Mouse (Mus musculus) hindbrain, embryonic 14.5 days (tissue): Measurements from ENCODE around the gene Ntpcr. TPM values are rescaled to one million over a fixed set of nuclear protein-coding genes. Genes with fewer than 3 reads are reported as not detected.

Experiments
- ATAC-seq: fragments of 200-750 bp; cut with Nextera tagmentation; 2 replicates; pipeline ENCODE4 v1.8.0; 2017; ENCODE audit warnings: moderate number of reproducible peaks, mild to moderate bottlenecking, moderate TSS enrichment, moderate library complexity; ENCODE audit not compliant: low FRiP score
- DNase-seq: peaks from one replicate; pipeline ENCODE4 v3.0.0-alpha.2; 2015; ENCODE audit warnings: low spot score
- H3K27ac ChIP-seq: fragments of 300-500 bp; sonication (generic); 2 replicates; pipeline ENCODE4 v1.5.1; 2014; ENCODE audit warnings: mild to moderate bottlenecking, moderate library complexity
- H3K27me3 ChIP-seq: fragments of 300-500 bp; sonication (generic); 2 replicates; pipeline ENCODE4 v1.6.1; 2014; ENCODE audit warnings: mild to moderate bottlenecking, low read length, mixed read lengths; ENCODE audit not compliant: control insufficient read depth, insufficient read depth
- H3K36me3 ChIP-seq: fragments of 300-500 bp; sonication (generic); replicated peaks from 2 replicates; pipeline ENCODE4 v1.6.1; 2014; ENCODE audit not compliant: control insufficient read depth, insufficient read depth
- H3K4me1 ChIP-seq: fragments of 300-500 bp; sonication (generic); replicated peaks from 2 replicates; pipeline ENCODE4 v1.6.1; 2014; ENCODE audit warnings: antibody characterized with exemption, low read length, mixed read lengths; ENCODE audit not compliant: control insufficient read depth, insufficient read depth
- H3K4me2 ChIP-seq: fragments of 300-500 bp; sonication (generic); replicated peaks from 2 replicates; pipeline ENCODE4 v1.6.1; 2014; ENCODE audit warnings: mild to moderate bottlenecking, moderate library complexity
- H3K4me3 ChIP-seq: fragments of 300-500 bp; sonication (generic); replicated peaks from 2 replicates; pipeline ENCODE4 v1.5.1; 2014; ENCODE audit warnings: mild to moderate bottlenecking, low read length
- H3K9ac ChIP-seq: fragments of 300-500 bp; sonication (generic); 2 replicates; pipeline ENCODE4 v1.6.1; 2014
- H3K9me3 ChIP-seq: fragments of 300-500 bp; sonication (generic); 2 replicates; pipeline ENCODE4 v1.6.1; 2016; ENCODE audit warnings: low read length; ENCODE audit not compliant: control insufficient read depth
- WGBS: fragments of 180-500 bp; shearing (Covaris S2); extraction: QIAGEN DNeasy Blood & Tissue Kit; methylation state at CpG from one replicate; pipeline ENCODE4 v1.1.7; 2014; 5-methylcytosine and 5-hydroxymethylcytosine counted together
- polyA plus RNA-seq: library from polyadenylated mRNA; unstranded; fragments of >200 nt; fragmentation: Nextera tagmentation; extraction: Ambion mirVana; gene quantifications from 2 replicates; pipeline ENCODE4 v1.2.1, GENCODE M21; 2014

Ntpcr gene
- 35.0 and 38.6 TPM in 2 replicates for polyA plus RNA-seq

- H3K4me1 ChIP-seq, result peaks cover 10% of the 10 kb centered on the region
- H3K4me3 ChIP-seq, result no peak within 1 kb of the TSS
- no peak within 1 kb of the TSS for H3K9ac ChIP-seq
- no peaks in the 10 kb centered on the region for H3K36me3 ChIP-seq
- H3K27me3 ChIP-seq, result no peaks in the 10 kb centered on the region
- WGBS, result 86% methylated on average over 7 of the region's 7 CpGs
- no peak within 1 kb of the TSS for H3K4me2 ChIP-seq
- no peak within 1 kb of the TSS for H3K27ac ChIP-seq
- ATAC-seq (no peak), DNase-seq (no peak)
- no peaks in the 10 kb centered on the region for H3K9me3 ChIP-seq
Observed at GRCm38 (mm10) chr8:125729746-125730145, at the start of gene Ntpcr. TSS of gene Ntpcr (plus strand) at chr8:125729963.

GRCm38 (mm10) chr8:125680851-125681408 lies 48.8 kb upstream of the Ntpcr start:
- DNase-seq, result no peak
- Histone ChIP-seq H3K4me3 (no peak overlapping the region), H3K9ac (no peak overlapping the region), H3K4me1 (peaks cover 12% of the 10 kb centered on the region; the same call in 1 of the 2 replicates), H3K36me3 (no peaks in the 10 kb centered on the region), H3K9me3 (no peaks in the 10 kb centered on the region), H3K27me3 (no peaks in the 10 kb centered on the region), H3K27ac (no peak overlapping the region), H3K4me2 (no peak overlapping the region)
- no peak for ATAC-seq
- WGBS, result 32% methylated on average over 8 of the region's 8 CpGs

- H3K4me1 ChIP-seq, result 0 out of 2 replicates have a peak, but pooled peaks cover 4% of the 10 kb centered on the region
- DNase-seq, result no peak
- WGBS, result 73% methylated on average over 6 of the region's 6 CpGs
Observed at GRCm38 (mm10) chr8:125685216-125685760, 44.5 kb upstream of the Ntpcr start.

GRCm38 (mm10) chr8:125686221-125686865 lies 43.4 kb upstream of the Ntpcr start:
- H3K4me2 ChIP-seq, result no peak overlapping the region
- no peaks in the 10 kb centered on the region; the same call in 1 of the 2 replicates for H3K4me1 ChIP-seq
- no peak overlapping the region for H3K4me3 ChIP-seq
- DNase-seq (no peak), ATAC-seq (no peak)
- 73% methylated on average over 9 of the region's 9 CpGs for WGBS
- H3K9ac ChIP-seq, result no peak overlapping the region
- H3K9me3 ChIP-seq, result no peaks in the 10 kb centered on the region
- H3K27me3 ChIP-seq, result no peaks in the 10 kb centered on the region
- no peak overlapping the region for H3K27ac ChIP-seq
- no peaks in the 10 kb centered on the region for H3K36me3 ChIP-seq

More at GRCm38 (mm10) chr8:125685216-125685760, 44.5 kb upstream of the Ntpcr start:
- Histone ChIP-seq H3K4me3 (no peak overlapping the region), H3K36me3 (no peaks in the 10 kb centered on the region), H3K9ac (no peak overlapping the region), H3K9me3 (no peaks in the 10 kb centered on the region), H3K27me3 (no peaks in the 10 kb centered on the region), H3K27ac (no peak overlapping the region), H3K4me2 (no peak overlapping the region)
- no peak for ATAC-seq

GRCm38 (mm10) chr8:125690166-125690915 lies 39.4 kb upstream of the Ntpcr start:
- 47% methylated on average over 15 of the region's 15 CpGs for WGBS
- Histone ChIP-seq H3K9me3 (no peaks in the 10 kb centered on the region), H3K27ac (no peak overlapping the region), H3K9ac (no peak overlapping the region), H3K27me3 (no peaks in the 10 kb centered on the region), H3K4me3 (no peak overlapping the region), H3K4me1 (no peaks in the 10 kb centered on the region; the same call in 1 of the 2 replicates), H3K4me2 (no peak overlapping the region), H3K36me3 (no peaks in the 10 kb centered on the region)
- DNase-seq, result no peak
- ATAC-seq, result no peak

GRCm38 (mm10) chr8:125690961-125691360 lies 38.8 kb upstream of the Ntpcr start:
- Histone ChIP-seq H3K9ac (no peak overlapping the region), H3K27ac (no peak overlapping the region), H3K36me3 (no peaks in the 10 kb centered on the region), H3K4me3 (no peak overlapping the region), H3K4me2 (no peak overlapping the region), H3K9me3 (no peaks in the 10 kb centered on the region), H3K4me1 (no peaks in the 10 kb centered on the region; the same call in 1 of the 2 replicates), H3K27me3 (no peaks in the 10 kb centered on the region)
- DNase-seq (no peak), ATAC-seq (no peak)
- 84% methylated on average over 3 of the region's 3 CpGs for WGBS

- Histone ChIP-seq H3K36me3 (no peaks in the 10 kb centered on the region), H3K9me3 (no peaks in the 10 kb centered on the region), H3K27ac (no peak overlapping the region), H3K4me1 (no peaks in the 10 kb centered on the region; the same call in 1 of the 2 replicates), H3K27me3 (no peaks in the 10 kb centered on the region), H3K4me2 (no peak overlapping the region), H3K9ac (no peak overlapping the region), H3K4me3 (no peak overlapping the region)
- 58% methylated on average over 5 of the region's 5 CpGs for WGBS
- ATAC-seq (no peak), DNase-seq (no peak)
Observed at GRCm38 (mm10) chr8:125692447-125692846, 37.3 kb upstream of the Ntpcr start.

GRCm38 (mm10) chr8:125693197-125693596 lies 36.6 kb upstream of the Ntpcr start:
- Histone ChIP-seq H3K27me3 (no peaks in the 10 kb centered on the region), H3K27ac (no peak overlapping the region), H3K9ac (no peak overlapping the region), H3K4me1 (no peaks in the 10 kb centered on the region; the same call in 1 of the 2 replicates), H3K4me2 (no peak overlapping the region), H3K36me3 (no peaks in the 10 kb centered on the region), H3K4me3 (no peak overlapping the region), H3K9me3 (no peaks in the 10 kb centered on the region)
- DNase-seq (no peak), ATAC-seq (no peak)
- 83% methylated on average over 3 of the region's 3 CpGs for WGBS

- no peak overlapping the region for H3K4me2 ChIP-seq
- H3K4me3 ChIP-seq, result no peak overlapping the region
- DNase-seq, result no peak
- ATAC-seq, result no peak
- no peak overlapping the region for H3K27ac ChIP-seq
- 87% methylated on average over 6 of the region's 6 CpGs for WGBS
- 0 out of 2 replicates have a peak, but pooled peaks cover 7% of the 10 kb centered on the region for H3K9me3 ChIP-seq
- H3K4me1 ChIP-seq, result no peaks in the 10 kb centered on the region; the same call in 1 of the 2 replicates
- no peaks in the 10 kb centered on the region for H3K27me3 ChIP-seq
- H3K36me3 ChIP-seq, result no peaks in the 10 kb centered on the region
- no peak overlapping the region for H3K9ac ChIP-seq
Observed at GRCm38 (mm10) chr8:125695951-125696350, 33.8 kb upstream of the Ntpcr start.
